Mouse (Mus musculus) midbrain, embryonic 13.5 days (tissue): ENCODE measurements around the gene Epc2. TPM values are rescaled to one million over a fixed set of nuclear protein-coding genes. Genes with fewer than 3 reads are reported as not detected.

Experiments used
- polyA plus RNA-seq: library from polyadenylated mRNA; unstranded; fragments of >200 nt; fragmentation: Nextera tagmentation; extraction: Ambion mirVana; gene quantifications from 2 replicates; pipeline ENCODE4 v1.2.1, GENCODE M21; 2015

The Epc2 gene
- polyA plus RNA-seq, 1 experiment from 2014 or later = 13.6 TPM

Other genes starting within 250 kb of the Epc2 start
- gene Kif5c, start 167.8 kb downstream of the Epc2 start, polyA plus RNA-seq = 180 and 183 TPM in 2 replicates